Mouse (Mus musculus) neural tube, embryonic 11.5 days (tissue): ENCODE measurements around the gene Olfm2. TPM values are rescaled to one million over a fixed set of nuclear protein-coding genes. Genes with fewer than 3 reads are reported as not detected.
A peak's percentile ranks its signal among the peaks of the same experiment; 100 is the strongest.

Experiments used
- ATAC-seq: fragments of 200-750 bp; cut with Nextera tagmentation; 2 replicates; pipeline ENCODE4 v1.8.0; 2017; ENCODE audit warnings: moderate number of reproducible peaks, mild to moderate bottlenecking, moderate TSS enrichment, moderate library complexity; ENCODE audit not compliant: insufficient read depth, low FRiP score, low TSS enrichment
- DNase-seq: peaks from one replicate; pipeline ENCODE4 v3.0.0-alpha.2; 2015; ENCODE audit warnings: low spot score
- H3K27ac ChIP-seq: fragments of 300-500 bp; sonication (generic); 2 replicates; pipeline ENCODE4 v1.5.1; 2014; ENCODE audit warnings: low read depth, mild to moderate bottlenecking, low read length
- H3K27me3 ChIP-seq: fragments of 300-500 bp; sonication (generic); 2 replicates; pipeline ENCODE4 v1.6.1; 2014; ENCODE audit warnings: mild to moderate bottlenecking, low read length, mixed read lengths; ENCODE audit not compliant: control insufficient read depth, insufficient read depth
- H3K36me3 ChIP-seq: fragments of 300-500 bp; sonication (generic); 2 replicates; pipeline ENCODE4 v1.6.1; 2014; ENCODE audit warnings: mild to moderate bottlenecking, low read length, moderate library complexity, mixed read lengths; ENCODE audit not compliant: control insufficient read depth, insufficient read depth
- H3K4me1 ChIP-seq: fragments of 300-500 bp; sonication (generic); 2 replicates; pipeline ENCODE4 v1.6.1; 2014; ENCODE audit warnings: low read length, mixed read lengths; ENCODE audit not compliant: control insufficient read depth, insufficient read depth
- H3K4me2 ChIP-seq: fragments of 300-500 bp; sonication (generic); 2 replicates; pipeline ENCODE4 v1.6.1; 2014; ENCODE audit warnings: low read depth, mild to moderate bottlenecking, moderate library complexity
- H3K4me3 ChIP-seq: fragments of 300-500 bp; sonication (generic); 2 replicates; pipeline ENCODE4 v1.5.1; 2014; ENCODE audit warnings: low read depth, low read length
- H3K9ac ChIP-seq: fragments of 300-500 bp; sonication (generic); 2 replicates; pipeline ENCODE4 v1.6.1; 2014; ENCODE audit warnings: mild to moderate bottlenecking, low read length
- H3K9me3 ChIP-seq: fragments of 300-500 bp; sonication (generic); 2 replicates; pipeline ENCODE4 v1.6.1; 2016; ENCODE audit warnings: low read length; ENCODE audit not compliant: control insufficient read depth
- WGBS: fragments of 180-500 bp; shearing (Covaris S2); extraction: QIAGEN DNeasy Blood & Tissue Kit; methylation state at CpG from one replicate; pipeline ENCODE4 v1.1.7; 2014; 5-methylcytosine and 5-hydroxymethylcytosine counted together
- polyA plus RNA-seq: library from polyadenylated mRNA; unstranded; fragments of >200 nt; fragmentation: Nextera tagmentation; extraction: Ambion mirVana; gene quantifications from 2 replicates; pipeline ENCODE4 v1.2.1, GENCODE M21; 2014

Gene Olfm2
- polyA plus RNA-seq, 1 experiment from 2014 or later, result 88.4 TPM

DNA sequence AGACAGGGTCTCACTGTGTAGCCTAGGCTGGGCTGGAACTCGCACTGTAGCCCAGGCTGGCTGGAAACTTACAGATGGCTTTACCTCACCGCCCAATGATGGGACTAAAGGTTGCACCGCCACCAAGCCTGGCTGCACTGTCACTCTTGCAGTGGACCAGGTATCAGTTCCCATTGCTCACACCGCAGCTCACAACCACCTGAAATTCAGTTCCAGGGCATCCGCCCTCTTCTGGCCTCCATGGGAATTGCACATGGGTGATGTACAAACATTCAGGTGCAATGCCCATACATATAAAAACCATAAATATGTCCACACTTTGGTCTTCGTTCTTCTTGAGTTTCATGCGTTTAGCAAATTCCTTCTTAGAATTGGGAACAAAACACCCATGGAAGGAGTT, 30.8 kb downstream of the Olfm2 start:
- DNase-seq (no peak), ATAC-seq (no peak)
- Histone ChIP-seq H3K36me3 (no peaks in the 10 kb centered on the region; the same call in 1 of the 2 replicates), H3K4me1 (no peaks in the 10 kb centered on the region), H3K4me3 (no peak overlapping the region), H3K27ac (no peak overlapping the region), H3K4me2 (no peak overlapping the region), H3K27me3 (no peaks in the 10 kb centered on the region), H3K9ac (no peak overlapping the region), H3K9me3 (no peaks in the 10 kb centered on the region)
- WGBS, result 72% methylated on average over 7 of the region's 7 CpGs

- H3K36me3 ChIP-seq, result no peaks in the 10 kb centered on the region
- ATAC-seq (peak; percentile 77), DNase-seq (peak; percentile 53)
- no peak overlapping the region for H3K4me3 ChIP-seq
- H3K9ac ChIP-seq, result no peak overlapping the region
- 36% methylated on average over 10 of the region's 11 CpGs for WGBS
- H3K9me3 ChIP-seq, result no peaks in the 10 kb centered on the region
- H3K27me3 ChIP-seq, result no peaks in the 10 kb centered on the region
- peak overlapping the region; percentile 66; the same call in 1 of the 2 replicates for H3K27ac ChIP-seq
- no peaks in the 10 kb centered on the region for H3K4me1 ChIP-seq
- no peak overlapping the region for H3K4me2 ChIP-seq
Observed at GRCm38 (mm10) chr9:20713478-20713987, 32.6 kb downstream of the Olfm2 start.

DNA sequence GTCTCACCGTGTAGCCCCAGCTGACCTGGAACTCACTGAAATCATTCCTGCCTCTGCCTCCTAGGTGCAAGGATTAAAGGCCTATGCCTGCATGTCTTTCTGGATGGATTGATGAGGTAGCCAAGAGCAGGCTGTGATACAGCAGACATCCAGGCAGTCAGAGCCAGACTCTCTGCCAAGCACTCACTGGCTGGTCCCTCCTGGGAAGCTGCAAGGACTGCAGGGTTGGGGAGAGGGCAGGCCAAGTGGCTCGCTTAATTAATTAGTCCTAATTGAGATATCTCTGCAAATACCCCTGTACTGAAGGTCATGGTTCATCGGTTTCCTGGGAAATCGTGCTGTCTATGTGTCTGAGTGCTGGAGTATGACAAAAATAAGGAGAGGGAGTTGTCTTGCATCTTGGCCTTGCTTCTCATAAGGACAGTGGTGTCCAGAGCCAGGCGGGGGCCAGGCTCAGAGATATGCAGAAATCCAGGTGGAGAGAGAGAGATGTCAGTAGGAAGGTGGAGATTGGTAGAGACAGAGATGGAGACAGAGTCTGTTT, 33.1 kb downstream of the Olfm2 start:
- no peaks in the 10 kb centered on the region for H3K27me3 ChIP-seq
- H3K4me3 ChIP-seq, result no peak overlapping the region
- DNase-seq, result no peak
- H3K36me3 ChIP-seq, result no peaks in the 10 kb centered on the region
- H3K4me2 ChIP-seq, result no peak overlapping the region
- no peaks in the 10 kb centered on the region for H3K4me1 ChIP-seq
- no peak overlapping the region for H3K9ac ChIP-seq
- no peaks in the 10 kb centered on the region for H3K9me3 ChIP-seq
- ATAC-seq, result peak; percentile 37; the same call in 1 of the 2 replicates
- peak overlapping the region; percentile 66; the same call in 1 of the 2 replicates for H3K27ac ChIP-seq
- WGBS, result 71% methylated on average over 5 of the region's 5 CpGs

GRCm38 (mm10) chr9:20710471-20710870, 35.7 kb downstream of the Olfm2 start:
- H3K4me3 ChIP-seq, result no peak overlapping the region
- no peaks in the 10 kb centered on the region for H3K9me3 ChIP-seq
- no peaks in the 10 kb centered on the region for H3K27me3 ChIP-seq
- H3K27ac ChIP-seq, result no peak overlapping the region
- no peak for DNase-seq
- no peaks in the 10 kb centered on the region for H3K36me3 ChIP-seq
- no peaks in the 10 kb centered on the region for H3K4me1 ChIP-seq
- ATAC-seq, result no peak
- H3K9ac ChIP-seq, result no peak overlapping the region
- WGBS, result 86% methylated on average over 3 of the region's 3 CpGs
- no peak overlapping the region for H3K4me2 ChIP-seq

- no peak overlapping the region for H3K27ac ChIP-seq
- no peaks in the 10 kb centered on the region for H3K36me3 ChIP-seq
- H3K4me2 ChIP-seq, result no peak overlapping the region
- ATAC-seq (no peak), DNase-seq (no peak)
- H3K4me3 ChIP-seq, result no peak overlapping the region
- H3K9ac ChIP-seq, result no peak overlapping the region
- peaks cover 6% of the 10 kb centered on the region for H3K4me1 ChIP-seq
- H3K9me3 ChIP-seq, result no peaks in the 10 kb centered on the region
- WGBS, result 32% methylated on average over 4 of the region's 4 CpGs
- H3K27me3 ChIP-seq, result no peaks in the 10 kb centered on the region
Observed at GRCm38 (mm10) chr9:20705981-20706380, 40.2 kb downstream of the Olfm2 start.

GRCm38 (mm10) chr9:20705420-20705819, 40.7 kb downstream of the Olfm2 start:
- H3K9ac ChIP-seq, result no peak overlapping the region
- ATAC-seq, result no peak
- no peak overlapping the region for H3K4me2 ChIP-seq
- no peaks in the 10 kb centered on the region for H3K9me3 ChIP-seq
- H3K4me3 ChIP-seq, result no peak overlapping the region
- DNase-seq, result no peak
- no peaks in the 10 kb centered on the region for H3K36me3 ChIP-seq
- H3K27ac ChIP-seq, result no peak overlapping the region
- no peaks in the 10 kb centered on the region for H3K27me3 ChIP-seq
- peaks cover 6% of the 10 kb centered on the region for H3K4me1 ChIP-seq

GRCm38 (mm10) chr9:20703832-20704380, 42.2 kb downstream of the Olfm2 start:
- no peaks in the 10 kb centered on the region for H3K36me3 ChIP-seq
- no peak overlapping the region for H3K4me2 ChIP-seq
- 41% methylated on average over 8 of the region's 8 CpGs for WGBS
- peak; percentile 51 for DNase-seq
- no peak overlapping the region for H3K9ac ChIP-seq
- peak overlapping the region; percentile 35 for H3K27ac ChIP-seq
- no peaks in the 10 kb centered on the region for H3K27me3 ChIP-seq
- no peaks in the 10 kb centered on the region for H3K9me3 ChIP-seq
- ATAC-seq, result peak; percentile 82
- peaks cover 6% of the 10 kb centered on the region for H3K4me1 ChIP-seq
- H3K4me3 ChIP-seq, result no peak overlapping the region

DNA sequence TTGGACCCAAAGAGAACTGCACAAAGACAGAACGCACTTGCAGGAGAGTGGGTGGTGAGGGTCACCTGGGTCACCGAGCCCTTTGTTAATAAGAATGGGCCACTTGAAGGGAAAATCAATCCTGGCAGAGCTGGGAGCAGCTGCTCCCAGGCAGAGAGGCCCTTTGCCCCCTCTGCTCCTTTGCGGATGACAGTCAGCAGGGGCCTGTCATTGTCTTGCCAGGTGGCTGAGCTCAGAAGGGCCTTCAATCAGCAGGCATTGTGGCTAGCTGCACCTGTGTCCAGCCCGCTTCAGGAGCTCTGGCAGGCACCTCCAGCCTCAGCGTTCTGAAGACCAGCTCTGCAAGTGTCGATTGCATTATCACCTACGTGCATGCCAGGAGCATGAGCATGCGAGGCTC, 48.7 kb downstream of the Olfm2 start:
- WGBS, result 19% methylated on average over 8 of the region's 8 CpGs
- Histone ChIP-seq H3K4me1 (peaks cover 36% of the 10 kb centered on the region), H3K4me2 (no peak overlapping the region), H3K27ac (peak overlapping the region; percentile 82), H3K4me3 (no peak overlapping the region), H3K9ac (no peak overlapping the region), H3K9me3 (no peaks in the 10 kb centered on the region), H3K27me3 (no peaks in the 10 kb centered on the region), H3K36me3 (no peaks in the 10 kb centered on the region)
- DNase-seq (peak; percentile 85), ATAC-seq (peak; percentile 83)

- ATAC-seq (no peak), DNase-seq (no peak)
- H3K4me2 ChIP-seq, result no peak overlapping the region
- no peaks in the 10 kb centered on the region for H3K36me3 ChIP-seq
- peaks cover 37% of the 10 kb centered on the region for H3K4me1 ChIP-seq
- H3K9ac ChIP-seq, result no peak overlapping the region
- WGBS, result 62% methylated on average over 5 of the region's 5 CpGs
- no peaks in the 10 kb centered on the region for H3K9me3 ChIP-seq
- H3K27ac ChIP-seq, result peak overlapping the region; percentile 82; the same call in 1 of the 2 replicates
- H3K27me3 ChIP-seq, result no peaks in the 10 kb centered on the region
- no peak overlapping the region for H3K4me3 ChIP-seq
Observed at GRCm38 (mm10) chr9:20696107-20696712, 49.9 kb downstream of the Olfm2 start.
